In genomic region chr17:36170287-36170814, GRCm38 (mm10) we compare ENCODE assay signal across 31 mouse cellular contexts. TPM values are rescaled to one million over a fixed set of nuclear protein-coding genes. Genes with fewer than 3 reads are reported as not detected.
"Had no signal": no experiment of that assay in that cellular context is flagged by ENCODE, and none has a peak within 500 bp of the region (broad histone marks: within the 10 kb centered on the region; RNA-seq: fewer than 3 reads in every experiment).

No protein-coding gene starts in this region.

- H3K9me3 ChIP-seq: kidney, embryonic 15.5 days; limb, embryonic 12.5 days; limb, embryonic 15.5 days; midbrain, embryonic 12.5 days; midbrain, embryonic 15.5 days; neural tube, embryonic 13.5 days; stomach, embryonic 15.5 days had no signal

- H3K9ac ChIP-seq: kidney, embryonic 15.5 days; limb, embryonic 12.5 days; limb, embryonic 15.5 days; liver, embryonic 14.5 days; liver, postnatal 0 days; midbrain, embryonic 12.5 days; midbrain, embryonic 15.5 days; neural tube, embryonic 13.5 days; stomach, embryonic 15.5 days had no signal

- H3K4me2 ChIP-seq: kidney, embryonic 15.5 days; limb, embryonic 12.5 days; limb, embryonic 15.5 days; liver, embryonic 11.5 days; midbrain, embryonic 12.5 days; midbrain, embryonic 15.5 days; neural tube, embryonic 13.5 days; stomach, embryonic 15.5 days had no signal

- H3K4me1 ChIP-seq: midbrain, embryonic 12.5 days; stomach, embryonic 15.5 days had no signal

- H3K27ac ChIP-seq: kidney, embryonic 15.5 days; left cerebral cortex, adult 2 months; limb, embryonic 12.5 days; limb, embryonic 15.5 days; liver, embryonic 14.5 days; midbrain, embryonic 12.5 days; midbrain, embryonic 15.5 days; neural tube, embryonic 13.5 days; stomach, embryonic 15.5 days had no signal

- ATAC-seq: intestine, postnatal 0 days; liver, postnatal 0 days; midbrain, embryonic 15.5 days had no signal

- DNase-seq: kidney, adult 8-10 months; kidney, postnatal 10 days; kidney, postnatal 36 days; layer of hippocampus, postnatal 36 days; liver, postnatal 0 days; lung, postnatal 4 days; retina, postnatal 1 day; right cerebral cortex, postnatal 25 days; spleen, adult 18-20 months; thymus, postnatal 4 days had no signal

- H3K36me3 ChIP-seq: kidney, embryonic 15.5 days; limb, embryonic 12.5 days; limb, embryonic 15.5 days; midbrain, embryonic 12.5 days; midbrain, embryonic 15.5 days; neural tube, embryonic 13.5 days; stomach, embryonic 15.5 days had no signal

- H3K4me3 ChIP-seq: kidney, embryonic 15.5 days; left cerebral cortex, adult 2 months; limb, embryonic 12.5 days; limb, embryonic 15.5 days; midbrain, embryonic 12.5 days; midbrain, embryonic 15.5 days; myocyte; neural tube, embryonic 13.5 days; stomach, embryonic 15.5 days had no signal

RNA-seq across cellular contexts. Expression of gene Gm8909, which starts 2.0 kb away (rescaled TPM):
- total RNA-seq: layer of hippocampus, adult 8-10 months; layer of hippocampus, postnatal 10 days; layer of hippocampus, postnatal 36 days; left cerebral cortex, adult 2 months; left cerebral cortex, postnatal 10 days; left cerebral cortex, postnatal 36 days; megakaryocyte progenitor cell, adult 5-6 weeks; megakaryocyte-erythroid progenitor cell, adult 5-6 weeks; neutrophil, adult 5-6 weeks had no signal
- polyA plus RNA-seq: intestine, embryonic 14.5 days; kidney, embryonic 15.5 days; limb, embryonic 12.5 days; limb, embryonic 15.5 days; liver, embryonic 14.5 days; liver, postnatal 0 days; midbrain, embryonic 12.5 days; midbrain, embryonic 15.5 days; myocyte; neural tube, embryonic 13.5 days had no signal

RNA-seq across cellular contexts. Expression of gene H2-T3, which starts 19.7 kb away (rescaled TPM):
- total RNA-seq: layer of hippocampus, adult 8-10 months; layer of hippocampus, postnatal 10 days; layer of hippocampus, postnatal 36 days; left cerebral cortex, adult 2 months; left cerebral cortex, postnatal 10 days; left cerebral cortex, postnatal 36 days; megakaryocyte progenitor cell, adult 5-6 weeks; megakaryocyte-erythroid progenitor cell, adult 5-6 weeks; monocyte, adult 5-6 weeks; neutrophil, adult 5-6 weeks had no signal
- polyA plus RNA-seq: kidney, embryonic 15.5 days; limb, embryonic 12.5 days; limb, embryonic 15.5 days; liver, embryonic 11.5 days; liver, embryonic 14.5 days; liver, postnatal 0 days; midbrain, embryonic 12.5 days; myocyte; neural tube, embryonic 13.5 days had no signal

RNA-seq across cellular contexts. Expression of gene Gm7030, which starts 41.1 kb away (rescaled TPM):
- total RNA-seq: layer of hippocampus, postnatal 10 days; layer of hippocampus, postnatal 36 days; left cerebral cortex, adult 2 months; left cerebral cortex, postnatal 10 days; left cerebral cortex, postnatal 36 days; megakaryocyte progenitor cell, adult 5-6 weeks; megakaryocyte-erythroid progenitor cell, adult 5-6 weeks; monocyte, adult 5-6 weeks; neutrophil, adult 5-6 weeks had no signal
- polyA plus RNA-seq: intestine, embryonic 14.5 days; kidney, embryonic 15.5 days; limb, embryonic 12.5 days; limb, embryonic 15.5 days; liver, embryonic 11.5 days; liver, embryonic 14.5 days; liver, postnatal 0 days; midbrain, embryonic 12.5 days; midbrain, embryonic 15.5 days; myocyte; neural tube, embryonic 13.5 days; stomach, embryonic 15.5 days had no signal

RNA-seq across cellular contexts. Expression of gene Gm19684, which starts 48.9 kb away (rescaled TPM):
- total RNA-seq: layer of hippocampus, postnatal 10 days; left cerebral cortex, adult 2 months; left cerebral cortex, postnatal 10 days; left cerebral cortex, postnatal 36 days had no signal
- polyA plus RNA-seq: intestine, embryonic 14.5 days; intestine, postnatal 0 days; kidney, embryonic 15.5 days; limb, embryonic 12.5 days; limb, embryonic 15.5 days; liver, embryonic 11.5 days; liver, embryonic 14.5 days; liver, postnatal 0 days; midbrain, embryonic 12.5 days; midbrain, embryonic 15.5 days; myocyte; neural tube, embryonic 13.5 days; stomach, embryonic 15.5 days had no signal
